Mouse (Mus musculus): ENCODE results near the gene Pim1. TPM values are rescaled to one million over a fixed set of nuclear protein-coding genes. Genes with fewer than 3 reads are reported as not detected.

Pim1 gene
- total and polyA plus RNA-seq, 3 experiments, result 75.8 to 178 (median 133) TPM

DNA sequence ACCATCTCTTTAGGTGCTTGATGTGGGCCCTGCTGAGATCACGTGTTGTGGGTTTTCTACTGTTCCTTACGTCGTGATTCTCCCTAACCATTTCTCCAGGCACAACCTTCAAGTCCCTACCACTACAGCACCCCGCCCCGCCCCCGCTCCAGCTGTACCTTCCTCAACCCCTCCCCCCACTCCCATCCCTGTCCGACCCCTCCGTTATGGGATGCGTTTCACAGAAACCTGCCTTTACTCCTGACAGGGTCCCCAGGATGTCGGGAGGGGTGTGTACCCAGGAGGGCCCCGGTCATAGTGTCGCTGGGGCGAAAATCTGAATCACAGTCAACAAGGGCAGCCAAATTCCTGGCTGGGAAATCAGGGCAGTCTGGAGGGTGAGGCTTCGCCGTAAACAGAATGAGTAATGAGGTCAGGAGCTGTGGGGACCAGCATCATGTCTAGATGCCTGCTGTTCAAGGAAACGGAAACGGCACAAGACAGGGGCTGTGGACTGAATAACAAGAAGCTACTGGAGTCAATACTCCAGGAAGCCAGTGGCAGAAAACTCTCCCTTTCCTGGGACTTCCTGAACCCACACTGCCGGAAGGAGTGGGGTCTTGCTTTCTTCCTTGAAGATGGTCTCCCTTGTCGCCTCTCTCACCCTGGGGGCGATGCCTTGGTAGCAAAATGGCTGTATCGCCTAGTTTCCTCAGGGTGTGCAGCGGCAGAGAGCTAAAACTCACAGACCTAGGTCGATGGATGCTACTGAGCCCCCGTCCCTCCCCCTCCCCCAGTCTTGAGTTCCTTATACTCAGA, 31.0 kb upstream of the Pim1 start:
- H3K4me2 ChIP-seq (ENCODE audit: insufficient read depth, low read depth, poor library complexity, severe bottlenecking), result no peak overlapping the region
- H3K27me3 ChIP-seq (replicated peaks), result no peaks in the 10 kb centered on the region
- H3K9me3 ChIP-seq (replicated peaks; ENCODE audit: low read length), result no peaks in the 10 kb centered on the region
- no peaks in the 10 kb centered on the region for H3K36me3 ChIP-seq (replicated peaks in 1 of 2; ENCODE audit: control insufficient read depth in 1 of 2, insufficient read depth in 1 of 2, low read length in 1 of 2)
- no peak for TF ChIP-seq CTCF (conservative IDR thresholded peaks at IDR 0.05 in 1 of 2, IDR thresholded peaks at IDR 0.05 in 1 of 2; ENCODE audit: low read depth in 2 of 2, low read length in 2 of 2)
- TF ChIP-seq PAX5 (IDR thresholded peaks at IDR 0.05; ENCODE audit: low read length), result no peak
- TF ChIP-seq ETS1 (conservative IDR thresholded peaks at IDR 0.05; ENCODE audit: low read depth, low read length), result no peak
- TF ChIP-seq ZNF384 (IDR thresholded peaks at IDR 0.05; ENCODE audit: low read depth, low read length), result no peak
- H3K4me1 ChIP-seq (ENCODE audit: control insufficient read depth in 1 of 2, insufficient read depth in 2 of 2), result peaks cover 5 to 40% of the 10 kb centered on the region in 2 experiments; a peak in 3 of 4 replicates
- dilution Hi-C loops (cut with MboI; ENCODE audit: extremely low pct_ligation_motif_present, extremely low pct_unique_long_range_greater_than_20kb, low sequenced_read_pairs), result no loop called here
- no peak overlapping the region for H3K27ac ChIP-seq (ENCODE audit: insufficient read depth, low read depth)
- DNase-seq (ENCODE audit: extremely low read depth), result no peak
- no peak overlapping the region for H3K9ac ChIP-seq (ENCODE audit: insufficient read depth, low read depth)
- H3K4me3 ChIP-seq (replicated peaks in 1 of 3; ENCODE audit: low read depth in 2 of 3, low read length in 2 of 3, poor library complexity in 1 of 3), result no peak overlapping the region
- no peaks in the 10 kb centered on the region for H3K79me2 ChIP-seq (replicated peaks; ENCODE audit: control insufficient read depth, extremely low read depth, insufficient read depth, poor library complexity, severe bottlenecking)
- in situ Hi-C loops (cut with MboI; ENCODE audit: low pct_ligation_motif_present, low pct_unique_long_range_greater_than_20kb, low sequenced_read_pairs), result no loop called here

DNA sequence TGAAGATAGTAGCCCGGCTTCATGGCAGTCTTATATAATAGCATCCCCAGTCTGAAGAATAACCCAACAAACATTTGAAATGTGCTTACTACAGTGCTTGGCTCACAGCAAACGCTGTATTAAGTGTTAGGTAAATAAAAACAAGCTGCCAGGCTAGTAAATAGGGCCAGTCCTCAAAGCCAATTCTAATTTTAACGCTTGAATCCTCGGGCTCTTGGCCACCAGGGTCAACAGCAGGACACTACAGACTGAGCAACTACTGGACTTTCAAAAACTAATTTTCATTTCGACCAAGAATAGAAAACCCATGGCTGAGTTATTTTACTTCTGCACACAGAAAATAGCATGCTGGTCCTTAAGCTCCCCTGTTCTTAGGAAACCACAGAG, 30.4 kb upstream of the Pim1 start:
- dilution Hi-C loops (cut with MboI; ENCODE audit: extremely low pct_ligation_motif_present, extremely low pct_unique_long_range_greater_than_20kb, low sequenced_read_pairs) (no loop called here), in situ Hi-C loops (cut with MboI; ENCODE audit: low pct_ligation_motif_present, low pct_unique_long_range_greater_than_20kb, low sequenced_read_pairs) (no loop called here)
- H3K27ac ChIP-seq (ENCODE audit: insufficient read depth, low read depth), result no peak overlapping the region
- no peaks in the 10 kb centered on the region for H3K36me3 ChIP-seq (replicated peaks in 1 of 2; ENCODE audit: control insufficient read depth in 1 of 2, insufficient read depth in 1 of 2, low read length in 1 of 2)
- H3K79me2 ChIP-seq (replicated peaks; ENCODE audit: control insufficient read depth, extremely low read depth, insufficient read depth, poor library complexity, severe bottlenecking), result no peaks in the 10 kb centered on the region
- no peak overlapping the region for H3K9ac ChIP-seq (ENCODE audit: insufficient read depth, low read depth)
- no peak for DNase-seq (ENCODE audit: extremely low read depth)
- peaks cover 5 to 39% of the 10 kb centered on the region in 2 experiments; a peak in 3 of 4 replicates for H3K4me1 ChIP-seq (ENCODE audit: control insufficient read depth in 1 of 2, insufficient read depth in 2 of 2)
- no peak overlapping the region for H3K4me2 ChIP-seq (ENCODE audit: insufficient read depth, low read depth, poor library complexity, severe bottlenecking)
- no peaks in the 10 kb centered on the region for H3K9me3 ChIP-seq (replicated peaks; ENCODE audit: low read length)
- no peak overlapping the region for H3K4me3 ChIP-seq (replicated peaks in 1 of 3; ENCODE audit: low read depth in 2 of 3, low read length in 2 of 3, poor library complexity in 1 of 3)
- TF ChIP-seq JUND (conservative IDR thresholded peaks at IDR 0.05; ENCODE audit: low read depth, low read length) (no peak), PAX5 (IDR thresholded peaks at IDR 0.05; ENCODE audit: low read length) (no peak), RCOR1 (conservative IDR thresholded peaks at IDR 0.05; ENCODE audit: low read depth, low read length) (no peak), SMC3 (IDR thresholded peaks at IDR 0.05; ENCODE audit: low read depth, low read length) (no peak), POLR2AphosphoS2 (IDR thresholded peaks at IDR 0.05; ENCODE audit: low read depth, low read length) (no peak), POLR2A (IDR thresholded peaks at IDR 0.05; ENCODE audit: low read depth, low read length) (no peak), NRF1 (IDR thresholded peaks at IDR 0.05; ENCODE audit: low read depth, low read length) (no peak), KAT2A (IDR thresholded peaks at IDR 0.05; ENCODE audit: insufficient replicate concordance, low read length) (no peak), UBTF (IDR thresholded peaks at IDR 0.05; ENCODE audit: low read depth, low read length) (no peak), USF2 (conservative IDR thresholded peaks at IDR 0.05; ENCODE audit: low read depth, low read length) (no peak), GABPA (IDR thresholded peaks at IDR 0.05; ENCODE audit: insufficient replicate concordance, low read depth, low read length) (no peak), BHLHE40 (IDR thresholded peaks at IDR 0.05; ENCODE audit: low read depth, low read length) (no peak), E2F4 (IDR thresholded peaks at IDR 0.05; ENCODE audit: insufficient replicate concordance, low read depth, low read length) (no peak), NELFE (IDR thresholded peaks at IDR 0.05; ENCODE audit: low read depth, low read length) (no peak), ZNF384 (IDR thresholded peaks at IDR 0.05; ENCODE audit: low read depth, low read length) (no peak), ZKSCAN1 (IDR thresholded peaks at IDR 0.05; ENCODE audit: borderline replicate concordance, low read depth, low read length) (no peak)
- H3K27me3 ChIP-seq (replicated peaks), result no peaks in the 10 kb centered on the region

Measured in CH12.LX (cell line).